Mouse (Mus musculus) ZHBTc4 (cell line): ENCODE results near the gene Abraxas2.

Source experiments
- DNase-seq: peaks from one replicate; pipeline ENCODE4 v3.0.0-alpha.2; 2011; ENCODE audit warnings: low read depth, low spot score

The Abraxas2 gene

GRCm38 (mm10) chr7:132859042-132859958 lies at the start of gene Abraxas2:
Gene Abraxas2, plus strand, starts transcription at chr7:132859225.
- peak; percentile 95 for DNase-seq

- no peak for DNase-seq
Measured at GRCm38 (mm10) chr7:132809721-132810120, 49.3 kb upstream of the Abraxas2 start.

DNA sequence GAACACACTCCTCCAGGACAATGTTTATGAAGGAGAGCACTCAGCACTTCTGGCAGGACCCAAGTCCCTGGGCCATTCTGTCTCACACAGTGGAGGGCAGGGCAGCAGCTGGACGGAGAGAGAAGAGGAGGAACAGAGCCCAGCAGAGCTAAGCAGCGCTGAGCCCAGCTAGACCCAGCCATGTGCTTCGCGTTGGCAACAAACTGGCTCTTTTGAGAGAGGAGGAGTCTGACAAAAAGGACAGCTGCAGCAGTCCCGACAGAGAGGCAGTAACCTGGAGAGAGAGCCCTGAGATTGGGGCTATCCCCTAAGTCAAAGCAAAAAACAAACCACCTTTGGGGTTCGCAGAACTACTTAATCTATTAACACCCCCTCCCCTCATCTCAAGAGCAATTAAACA lies 48.7 kb upstream of the Abraxas2 start:
- no peak for DNase-seq

- peak; percentile 92 for DNase-seq
Measured at GRCm38 (mm10) chr7:132810879-132811278, 48.1 kb upstream of the Abraxas2 start.

DNA sequence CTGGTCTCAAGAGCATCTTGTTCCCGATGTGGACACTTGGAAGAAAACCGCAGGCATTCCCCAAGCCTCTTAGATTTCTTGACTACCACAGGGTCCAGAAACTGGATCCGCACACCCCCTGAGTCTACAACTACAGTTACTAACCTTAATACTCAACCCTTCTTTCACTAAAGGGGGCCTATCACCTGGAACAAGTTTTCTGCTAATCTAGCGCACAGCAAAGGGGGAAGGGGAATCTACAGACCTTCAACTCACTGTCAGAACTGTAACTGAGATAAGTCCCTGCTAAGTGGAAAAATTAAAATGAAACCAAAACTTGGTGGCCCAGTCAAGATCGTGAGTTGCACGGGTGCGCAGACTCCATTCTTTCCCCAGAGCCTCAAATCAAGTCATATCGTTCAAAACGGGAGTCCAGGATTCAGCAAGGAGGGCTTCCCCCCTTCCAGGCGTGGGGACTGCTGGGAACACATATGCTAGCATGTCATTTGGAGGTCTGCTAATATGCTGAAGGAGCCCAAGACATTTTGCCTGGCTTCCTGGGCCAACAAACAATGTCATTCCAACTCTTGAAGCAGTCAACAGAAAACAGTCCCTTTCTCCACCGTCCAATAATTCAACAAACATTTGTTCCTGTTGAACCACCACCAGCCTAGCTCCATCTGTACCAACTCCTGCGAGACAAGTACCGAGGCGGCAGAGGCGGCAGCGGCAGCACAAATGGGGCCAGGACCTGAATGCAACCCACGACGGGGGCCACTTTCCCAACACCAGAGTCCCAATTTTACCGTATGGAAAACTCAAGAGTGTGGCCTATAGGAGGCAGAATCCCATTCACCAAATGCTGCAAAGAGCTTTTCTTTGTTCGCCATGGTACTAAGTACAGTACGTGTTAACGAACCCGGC lies 47.1 kb upstream of the Abraxas2 start:
- no peak for DNase-seq

DNA sequence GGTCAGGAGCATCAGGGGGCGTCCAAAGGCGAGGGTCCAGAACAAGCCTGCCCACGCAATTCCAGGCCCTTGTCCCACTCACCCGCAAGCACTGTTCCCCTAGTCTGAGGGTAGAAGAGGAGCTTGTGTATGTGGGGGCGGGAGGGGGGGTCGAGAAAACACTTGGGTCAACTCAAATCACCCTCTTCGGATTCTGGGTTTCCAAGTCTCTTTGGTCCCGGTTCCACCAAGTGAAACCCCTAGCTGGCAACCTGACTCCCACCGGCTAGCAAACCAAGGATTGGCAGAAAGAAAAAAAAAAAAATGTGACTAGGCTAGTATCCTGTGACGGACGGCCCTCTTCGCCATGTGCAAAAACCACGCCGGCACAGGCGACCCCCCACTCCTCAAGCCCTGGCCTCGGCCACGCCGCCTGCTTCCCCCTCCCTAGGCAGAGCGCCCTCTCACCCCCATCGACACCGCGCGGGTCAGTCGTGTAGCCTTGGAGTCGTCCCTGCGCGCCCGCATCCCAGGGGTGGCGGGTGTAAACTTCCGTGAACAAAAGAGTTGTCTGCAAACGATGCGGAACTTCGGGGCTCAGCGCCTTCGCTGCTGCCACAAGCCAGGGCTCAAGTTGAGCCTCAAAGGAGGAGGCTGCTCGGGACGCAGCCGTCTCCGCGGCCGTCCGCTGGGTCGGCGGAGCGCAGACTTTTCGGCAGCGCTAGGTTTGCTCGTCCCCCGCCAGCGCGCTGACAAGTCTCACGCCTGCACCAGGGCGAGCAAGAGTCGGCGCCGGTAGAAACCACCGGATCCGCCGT lies 46.2 kb upstream of the Abraxas2 start:
- peak; percentile 77 for DNase-seq

- DNase-seq: peak; percentile 77
Measured at GRCm38 (mm10) chr7:132813416-132814088, 45.5 kb upstream of the Abraxas2 start, which contains the start of gene Fam53b. Gene Fam53b, minus strand, starts transcription at chr7:132813886.

DNA sequence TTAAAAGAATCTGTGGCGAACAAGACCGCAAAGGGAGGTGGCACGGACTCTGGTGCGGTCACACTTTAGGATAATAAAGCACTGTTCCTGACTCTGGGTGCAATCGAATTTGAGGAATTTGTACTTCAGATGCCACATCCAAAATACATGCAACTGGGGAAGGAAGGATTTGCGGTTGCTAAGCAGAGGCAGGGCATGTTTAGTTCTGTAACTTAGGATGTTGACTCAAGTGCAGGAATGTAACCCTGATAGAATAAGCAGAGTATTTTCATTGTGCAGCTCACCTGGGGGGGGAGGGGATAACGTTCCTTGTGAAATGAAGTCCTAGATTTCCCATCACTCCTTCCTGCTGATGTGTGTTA lies 45.0 kb upstream of the Abraxas2 start:
- DNase-seq: no peak

DNA sequence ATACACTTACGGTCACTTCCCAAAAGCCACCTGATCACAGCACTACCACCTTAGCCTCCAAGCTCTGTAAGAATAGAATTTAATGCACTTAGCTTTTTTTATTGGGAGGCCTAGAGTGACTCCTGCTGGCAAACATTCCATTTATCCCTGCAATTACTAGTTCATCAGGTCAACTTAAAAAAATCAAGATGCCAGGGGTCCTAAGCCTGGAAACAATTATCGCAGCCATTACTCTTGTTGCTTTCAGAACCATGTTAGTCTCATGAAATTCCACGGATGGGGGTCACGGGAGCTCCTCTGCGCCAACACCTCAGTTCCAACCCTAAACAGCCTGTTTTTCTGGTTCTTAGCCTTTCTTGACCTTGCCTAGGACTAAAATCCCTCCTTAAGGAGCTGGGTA lies 43.9 kb upstream of the Abraxas2 start:
- DNase-seq: no peak

DNA sequence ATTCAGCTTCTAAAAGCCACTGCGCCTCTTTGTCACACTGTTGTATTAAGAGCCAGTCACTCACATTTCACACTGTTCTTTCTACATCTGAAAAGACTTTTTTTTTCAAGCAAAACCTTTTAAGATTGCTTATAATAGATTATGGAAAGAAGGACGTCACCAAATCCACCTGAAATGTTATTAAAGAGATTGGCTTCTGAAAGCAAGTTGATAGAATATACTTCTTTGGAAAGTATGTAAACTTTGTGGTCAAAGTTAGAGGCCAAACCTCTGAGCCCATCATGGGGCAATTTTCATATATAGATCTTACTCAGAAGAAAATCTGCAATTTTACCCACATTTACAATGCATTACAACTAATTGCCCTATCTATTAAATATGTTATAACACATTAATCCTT lies 42.5 kb upstream of the Abraxas2 start:
- DNase-seq: no peak

DNA sequence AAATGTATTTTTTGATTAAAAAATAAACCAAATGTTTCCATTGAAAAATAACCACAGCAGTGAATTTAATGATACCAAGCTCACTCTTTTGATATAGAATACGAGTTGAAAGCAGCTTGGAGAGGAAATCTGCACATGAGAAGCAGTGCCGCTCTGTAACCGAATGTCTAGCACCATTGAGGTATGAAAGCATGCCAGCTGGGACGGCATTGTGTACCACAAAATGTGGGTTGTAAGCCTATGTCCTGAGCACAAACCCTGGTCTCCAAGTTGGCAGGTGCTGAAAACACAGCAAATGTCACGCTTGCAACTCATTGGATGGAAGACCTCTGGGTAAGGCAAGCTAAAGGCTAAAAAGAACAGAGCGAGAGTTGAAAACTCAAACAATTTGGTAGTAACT lies 42.0 kb upstream of the Abraxas2 start:
- DNase-seq: no peak

- DNase-seq: no peak
Measured at GRCm38 (mm10) chr7:132820692-132821091, 38.3 kb upstream of the Abraxas2 start.

- no peak for DNase-seq
Measured at GRCm38 (mm10) chr7:132823832-132824231, 35.2 kb upstream of the Abraxas2 start.

DNA sequence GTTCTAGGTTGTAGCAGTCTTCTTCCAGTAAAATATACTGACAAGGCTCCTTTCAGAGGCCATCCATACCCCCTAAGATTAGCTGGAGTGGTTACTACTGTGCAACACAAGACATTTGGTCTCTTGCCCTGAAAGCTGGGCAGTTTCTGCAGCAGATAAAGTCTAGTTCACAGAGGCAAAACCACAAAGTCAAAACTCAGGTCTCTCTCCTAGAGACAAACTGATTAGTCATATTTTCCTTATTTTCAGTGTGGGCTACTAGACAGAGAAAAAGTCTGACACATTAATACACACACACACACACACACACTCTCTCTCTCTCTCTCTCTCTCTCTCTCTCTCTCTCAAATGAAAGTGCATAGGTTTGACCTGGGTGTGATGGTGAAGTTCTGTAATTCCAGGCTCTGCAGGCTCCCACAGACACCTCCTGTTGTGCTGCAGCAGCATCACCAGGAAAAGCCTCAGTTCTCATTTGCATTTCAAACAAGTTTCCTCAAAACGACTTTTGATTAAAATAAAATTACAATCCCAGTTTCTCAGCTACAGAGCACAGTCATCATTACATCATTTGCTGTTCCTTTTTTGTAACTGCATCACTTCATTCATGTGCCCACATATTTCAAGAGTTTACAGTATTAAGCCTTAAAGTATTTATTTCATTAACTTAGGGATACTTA lies 34.5 kb upstream of the Abraxas2 start:
- DNase-seq: no peak

DNA sequence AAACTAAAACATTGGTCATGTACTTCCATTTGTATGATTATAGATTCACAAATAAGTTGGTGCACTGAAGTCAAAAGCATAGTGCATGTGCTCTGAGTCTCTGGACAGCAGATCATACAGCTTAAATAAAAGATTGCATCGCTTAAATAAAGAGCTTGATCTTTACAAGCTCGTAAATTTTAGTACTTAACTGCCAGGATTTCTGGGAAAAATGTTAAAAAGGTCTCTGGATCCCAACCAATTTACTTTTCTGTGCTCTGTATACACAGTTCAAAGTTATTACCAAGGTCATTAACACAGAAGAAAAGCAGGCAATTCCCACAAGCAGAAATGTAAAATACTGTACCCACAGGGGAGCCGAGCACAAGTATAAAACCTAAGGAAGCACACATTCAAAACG lies 28.1 kb upstream of the Abraxas2 start:
- DNase-seq: no peak

GRCm38 (mm10) chr7:132841287-132841686 lies 17.7 kb upstream of the Abraxas2 start:
- DNase-seq: no peak

DNA sequence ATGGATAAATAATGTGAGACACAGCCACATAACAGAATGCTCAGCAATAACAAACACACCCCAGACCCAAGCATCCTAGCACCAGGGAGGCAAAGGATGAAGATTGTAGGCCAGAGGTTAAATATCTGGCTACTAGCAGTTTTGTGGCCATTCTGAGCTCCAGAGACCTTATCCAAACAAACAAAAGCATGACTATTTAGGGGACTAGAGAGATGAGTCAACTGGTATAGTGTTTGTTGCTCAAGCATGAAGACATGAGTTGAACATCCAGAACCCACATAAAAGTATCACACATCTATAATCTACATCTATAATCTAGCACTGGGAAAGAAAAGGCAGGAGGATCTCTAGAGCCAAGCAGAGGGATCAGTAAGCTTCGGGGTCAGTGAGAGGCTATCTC lies 16.6 kb upstream of the Abraxas2 start:
- DNase-seq: no peak

GRCm38 (mm10) chr7:132843152-132843551 lies 15.9 kb upstream of the Abraxas2 start:
- DNase-seq: no peak

DNA sequence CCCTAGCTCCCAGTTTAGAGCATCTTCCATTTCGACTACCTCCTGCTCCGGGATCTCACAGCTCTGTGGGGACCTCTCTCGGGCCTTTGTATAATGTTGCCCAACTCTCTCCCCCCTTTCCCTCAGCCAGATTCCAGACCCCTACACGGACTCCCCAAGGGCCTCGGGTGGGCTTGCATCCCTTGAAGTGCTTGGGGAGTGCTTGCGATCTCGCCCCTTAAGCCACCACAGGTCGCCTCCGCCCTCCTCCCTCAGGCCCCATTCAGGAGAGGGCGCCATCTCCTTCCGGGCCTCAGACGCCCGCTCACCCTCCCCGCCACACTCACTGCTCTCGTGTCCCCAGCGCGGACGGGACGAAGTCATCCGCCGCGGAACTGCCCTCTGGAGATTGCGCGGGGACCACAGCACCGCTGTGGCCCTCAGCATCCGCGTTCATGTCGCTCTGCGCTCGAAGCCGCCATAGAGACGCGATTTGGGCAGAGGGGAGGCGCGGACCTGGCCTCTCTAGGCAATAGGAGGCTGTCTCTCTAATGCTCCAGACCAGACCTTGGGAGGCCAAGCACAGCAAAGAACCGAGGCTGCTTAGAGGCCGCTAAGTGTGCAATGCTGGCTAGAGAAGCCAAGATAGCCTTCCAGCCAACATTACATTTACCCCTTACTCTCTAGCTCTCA lies 6.7 kb upstream of the Abraxas2 start, which contains the start of gene Eef1akmt2:
Eef1akmt2 (minus strand) TSS at position 501 of the 672 bp plus-strand sequence.
- DNase-seq: peak; percentile 92

DNA sequence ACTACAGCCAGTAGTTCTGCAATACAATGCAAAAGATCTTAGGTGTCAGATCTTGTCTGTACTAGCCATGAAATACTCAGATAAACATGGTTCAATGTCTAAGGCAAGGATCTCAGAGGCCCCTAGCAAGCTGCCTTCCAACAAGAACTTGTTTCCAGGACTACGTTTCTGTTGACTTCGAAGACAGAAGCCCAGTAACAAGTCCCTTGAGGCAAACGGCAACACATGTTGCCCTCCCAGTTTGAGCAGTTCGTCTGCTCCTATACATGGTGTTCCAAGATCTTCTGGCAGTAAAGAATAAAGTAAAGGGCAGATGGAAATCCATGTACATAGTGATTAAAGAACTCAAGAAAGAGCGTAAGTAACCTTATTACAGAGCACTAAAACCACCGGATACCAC lies 5.7 kb upstream of the Abraxas2 start:
- no peak for DNase-seq
